Mouse (Mus musculus): Measurements from ENCODE around the gene Fam111a. TPM values are rescaled to one million over a fixed set of nuclear protein-coding genes. Genes with fewer than 3 reads are reported as not detected.

The Fam111a gene
- polyA plus RNA-seq, 1 experiment from 2014 or later: 22.0 TPM

GRCm38 (mm10) chr19:12518541-12518890 is 27.0 kb upstream of the Fam111a start:
- peak overlapping the region; percentile 60 for H3K4me3 ChIP-seq
- no peak overlapping the region for H3K27ac ChIP-seq
- H3K36me3 ChIP-seq (replicated peaks): no peaks in the 10 kb centered on the region
- H3K27me3 ChIP-seq (ENCODE audit: poor library complexity, severe bottlenecking): no peaks in the 10 kb centered on the region
- H3K9me3 ChIP-seq: no peaks in the 10 kb centered on the region
- H3K4me1 ChIP-seq: no peaks in the 10 kb centered on the region
- DNase-seq (ENCODE audit: extremely low spot score, low spot score): no peak

- 63% methylated on average over 4 of the region's 4 CpGs for WGBS
- no peaks in the 10 kb centered on the region for H3K9me3 ChIP-seq
- H3K27ac ChIP-seq: no peak overlapping the region
- no peak for DNase-seq (ENCODE audit: extremely low spot score, low spot score)
- no peaks in the 10 kb centered on the region for H3K4me1 ChIP-seq
- H3K27me3 ChIP-seq (ENCODE audit: poor library complexity, severe bottlenecking): no peaks in the 10 kb centered on the region
- H3K4me3 ChIP-seq: no peak overlapping the region
- no peaks in the 10 kb centered on the region for H3K36me3 ChIP-seq (replicated peaks)
These were observed 22.2 kb upstream of the Fam111a start for GRCm38 (mm10) chr19:12523377-12523776.

GRCm38 (mm10) chr19:12537168-12537567 is 8.4 kb upstream of the Fam111a start:
- Histone ChIP-seq H3K9me3 (no peaks in the 10 kb centered on the region), H3K27me3 (ENCODE audit: poor library complexity, severe bottlenecking) (no peaks in the 10 kb centered on the region), H3K4me3 (no peak overlapping the region), H3K27ac (no peak overlapping the region), H3K4me1 (no peaks in the 10 kb centered on the region), H3K36me3 (replicated peaks) (no peaks in the 10 kb centered on the region)
- no peak for DNase-seq (ENCODE audit: extremely low spot score, low spot score)

- Histone ChIP-seq H3K4me3 (no peak overlapping the region), H3K36me3 (replicated peaks) (no peaks in the 10 kb centered on the region), H3K9me3 (no peaks in the 10 kb centered on the region; the same call in 1 of the 2 replicates), H3K27ac (no peak overlapping the region), H3K4me1 (no peaks in the 10 kb centered on the region), H3K27me3 (ENCODE audit: poor library complexity, severe bottlenecking) (no peaks in the 10 kb centered on the region)
- WGBS: 80% methylated on average over 1 of the region's 1 CpGs
- no peak for DNase-seq (ENCODE audit: extremely low spot score, low spot score)
These were observed 5.6 kb upstream of the Fam111a start for GRCm38 (mm10) chr19:12539975-12540374.

GRCm38 (mm10) chr19:12540727-12541126 is 4.8 kb upstream of the Fam111a start:
- H3K27me3 ChIP-seq (ENCODE audit: poor library complexity, severe bottlenecking): no peaks in the 10 kb centered on the region
- no peak overlapping the region for H3K27ac ChIP-seq
- no peaks in the 10 kb centered on the region for H3K36me3 ChIP-seq (replicated peaks)
- no peak for DNase-seq (ENCODE audit: extremely low spot score, low spot score)
- H3K9me3 ChIP-seq: no peaks in the 10 kb centered on the region; the same call in 1 of the 2 replicates
- H3K4me3 ChIP-seq: no peak overlapping the region
- WGBS: 71% methylated on average over 3 of the region's 3 CpGs
- no peaks in the 10 kb centered on the region for H3K4me1 ChIP-seq

- no peak for DNase-seq (ENCODE audit: extremely low spot score, low spot score)
- Histone ChIP-seq H3K9me3 (no peaks in the 10 kb centered on the region; the same call in 1 of the 2 replicates), H3K4me3 (no peak overlapping the region), H3K27me3 (ENCODE audit: poor library complexity, severe bottlenecking) (no peaks in the 10 kb centered on the region), H3K36me3 (replicated peaks) (no peaks in the 10 kb centered on the region), H3K4me1 (no peaks in the 10 kb centered on the region), H3K27ac (no peak overlapping the region)
- WGBS: 41% methylated on average over 2 of the region's 2 CpGs
These were observed 3.9 kb upstream of the Fam111a start for GRCm38 (mm10) chr19:12541644-12542043.

GRCm38 (mm10) chr19:12549166-12549565 is 3.6 kb downstream of the Fam111a start:
- no peak for DNase-seq (ENCODE audit: extremely low spot score, low spot score)
- no peaks in the 10 kb centered on the region for H3K36me3 ChIP-seq (replicated peaks)
- 80% methylated on average over 5 of the region's 5 CpGs for WGBS

GRCm38 (mm10) chr19:12550005-12550942 is 4.7 kb downstream of the Fam111a start:
- no peak for DNase-seq (ENCODE audit: extremely low spot score, low spot score)
- no peaks in the 10 kb centered on the region for H3K36me3 ChIP-seq (replicated peaks)
- H3K27ac ChIP-seq: no peak overlapping the region
- no peaks in the 10 kb centered on the region for H3K4me1 ChIP-seq
- no peak overlapping the region for H3K4me3 ChIP-seq
- no peaks in the 10 kb centered on the region for H3K27me3 ChIP-seq (ENCODE audit: poor library complexity, severe bottlenecking)
- WGBS: 79% methylated on average over 5 of the region's 5 CpGs
- no peaks in the 10 kb centered on the region; the same call in 1 of the 2 replicates for H3K9me3 ChIP-seq

More at GRCm38 (mm10) chr19:12549166-12549565, 3.6 kb downstream of the Fam111a start:
- no peak overlapping the region for H3K27ac ChIP-seq
- H3K27me3 ChIP-seq (ENCODE audit: poor library complexity, severe bottlenecking): no peaks in the 10 kb centered on the region
- no peaks in the 10 kb centered on the region for H3K4me1 ChIP-seq
- H3K9me3 ChIP-seq: no peaks in the 10 kb centered on the region; the same call in 1 of the 2 replicates
- no peak overlapping the region for H3K4me3 ChIP-seq

- DNase-seq (ENCODE audit: extremely low spot score, low spot score): no peak
- 92% methylated on average over 2 of the region's 2 CpGs for WGBS
- H3K4me1 ChIP-seq: no peaks in the 10 kb centered on the region
- H3K4me3 ChIP-seq: no peak overlapping the region
- no peaks in the 10 kb centered on the region for H3K9me3 ChIP-seq
- no peak overlapping the region for H3K27ac ChIP-seq
- no peaks in the 10 kb centered on the region for H3K36me3 ChIP-seq (replicated peaks)
- no peaks in the 10 kb centered on the region for H3K27me3 ChIP-seq (ENCODE audit: poor library complexity, severe bottlenecking)
These were observed 10.8 kb downstream of the Fam111a start for GRCm38 (mm10) chr19:12556293-12556692.

GRCm38 (mm10) chr19:12558219-12558618 is 12.7 kb downstream of the Fam111a start:
- Histone ChIP-seq H3K27me3 (ENCODE audit: poor library complexity, severe bottlenecking) (no peaks in the 10 kb centered on the region), H3K27ac (no peak overlapping the region), H3K4me3 (no peak overlapping the region), H3K4me1 (no peaks in the 10 kb centered on the region), H3K36me3 (replicated peaks) (no peaks in the 10 kb centered on the region), H3K9me3 (no peaks in the 10 kb centered on the region)
- no peak for DNase-seq (ENCODE audit: extremely low spot score, low spot score)
- 95% methylated on average over 4 of the region's 4 CpGs for WGBS

GRCm38 (mm10) chr19:12564197-12564596 is 18.7 kb downstream of the Fam111a start:
- Histone ChIP-seq H3K4me1 (no peaks in the 10 kb centered on the region), H3K27ac (no peak overlapping the region), H3K4me3 (no peak overlapping the region), H3K27me3 (ENCODE audit: poor library complexity, severe bottlenecking) (no peaks in the 10 kb centered on the region), H3K9me3 (no peaks in the 10 kb centered on the region), H3K36me3 (replicated peaks) (no peaks in the 10 kb centered on the region)
- no peak for DNase-seq (ENCODE audit: extremely low spot score, low spot score)

- Histone ChIP-seq H3K27me3 (ENCODE audit: poor library complexity, severe bottlenecking) (no peaks in the 10 kb centered on the region), H3K4me1 (no peaks in the 10 kb centered on the region), H3K9me3 (no peaks in the 10 kb centered on the region), H3K36me3 (replicated peaks) (no peaks in the 10 kb centered on the region), H3K4me3 (no peak overlapping the region), H3K27ac (no peak overlapping the region)
- DNase-seq (ENCODE audit: extremely low spot score, low spot score): no peak
- WGBS: 82% methylated on average over 4 of the region's 4 CpGs
These were observed 21.5 kb downstream of the Fam111a start for GRCm38 (mm10) chr19:12567011-12567410.

GRCm38 (mm10) chr19:12570866-12571265 is 25.3 kb downstream of the Fam111a start:
- Histone ChIP-seq H3K36me3 (replicated peaks) (no peaks in the 10 kb centered on the region), H3K4me1 (peaks cover 19% of the 10 kb centered on the region), H3K4me3 (no peak overlapping the region), H3K9me3 (no peaks in the 10 kb centered on the region), H3K27ac (no peak overlapping the region), H3K27me3 (ENCODE audit: poor library complexity, severe bottlenecking) (no peaks in the 10 kb centered on the region)
- DNase-seq (ENCODE audit: extremely low spot score, low spot score): no peak
- 81% methylated on average over 2 of the region's 2 CpGs for WGBS

Measured in forebrain, embryonic 10.5 days (tissue).